Comparison of ENCODE assay signal across 15 mouse cellular contexts in genomic region chr10:90531813-90532212, GRCm38 (mm10).
DNase-seq lines count a peak whose midpoint lies in the region; ATAC-seq lines count a peak whose summit lies in the region.
"Had no signal": no experiment of that assay in that cellular context is flagged by ENCODE, and none has a peak within 500 bp of the region (broad histone marks: within the 10 kb centered on the region; RNA-seq: fewer than 3 reads in every experiment).

No protein-coding gene starts in this region.

- peaks cover 16% of the 10 kb centered on the region for H3K4me1 ChIP-seq in midbrain, embryonic 10.5 days
- no peaks in the 10 kb centered on the region for H3K4me1 ChIP-seq in midbrain, embryonic 15.5 days
- peaks cover 9% of the 10 kb centered on the region for H3K4me1 ChIP-seq in hindbrain, embryonic 13.5 days (replicated peaks)

- 24% methylated on average over 1 of the region's 1 CpGs for WGBS in midbrain, embryonic 10.5 days
- 5% methylated on average over 1 of the region's 1 CpGs for WGBS in midbrain, embryonic 15.5 days
- WGBS in hindbrain, embryonic 13.5 days: 5% methylated on average over 1 of the region's 1 CpGs

- H3K9me3 ChIP-seq in midbrain, embryonic 10.5 days (replicated peaks): no peaks in the 10 kb centered on the region
- H3K9me3 ChIP-seq in midbrain, embryonic 15.5 days: no peaks in the 10 kb centered on the region
- H3K9me3 ChIP-seq in hindbrain, embryonic 13.5 days: no peaks in the 10 kb centered on the region

- no peaks in the 10 kb centered on the region for H3K27me3 ChIP-seq in midbrain, embryonic 10.5 days (ENCODE audit: low read depth, poor library complexity, severe bottlenecking)
- H3K27me3 ChIP-seq in midbrain, embryonic 15.5 days (replicated peaks): no peaks in the 10 kb centered on the region
- no peaks in the 10 kb centered on the region for H3K27me3 ChIP-seq in hindbrain, embryonic 13.5 days

- DNase-seq in midbrain, embryonic 10.5 days (ENCODE audit: low spot score): peak; percentile 30
- DNase-seq in R1 (ENCODE audit: low read depth, low spot score): peak; percentile 71
- peak; percentile 36 for DNase-seq in retina, embryonic 14.5 days (ENCODE audit: low spot score)
- no peak for DNase-seq in urinary bladder, postnatal 36 days (ENCODE audit: low spot score in 2 of 2)
- DNase-seq in spleen, postnatal 14 days (ENCODE audit: low spot score in 2 of 2): no peak
- DNase-seq: cerebellum, postnatal 36 days; gastrocnemius, postnatal 10 days; heart, postnatal 10 days; lung, postnatal 14 days; right cerebral cortex, postnatal 14 days; thymus, postnatal 4 days had no signal

- H3K4me3 ChIP-seq in midbrain, embryonic 10.5 days: no peak overlapping the region
- H3K4me3 ChIP-seq in midbrain, embryonic 15.5 days: no peak overlapping the region
- no peak overlapping the region for H3K4me3 ChIP-seq in hindbrain, embryonic 13.5 days
- H3K4me3 ChIP-seq: layer of hippocampus, adult 2 months had no signal

- H3K4me2 ChIP-seq in midbrain, embryonic 15.5 days: no peak overlapping the region
- no peak overlapping the region for H3K4me2 ChIP-seq in hindbrain, embryonic 13.5 days

- no peak for ATAC-seq in midbrain, embryonic 15.5 days (replicated peaks)
- ATAC-seq in hindbrain, embryonic 13.5 days (ENCODE audit: low FRiP score): peak; percentile 61; the same call in 1 of the 2 replicates
- ATAC-seq: forebrain, embryonic 16.5 days had no signal

- H3K36me3 ChIP-seq in midbrain, embryonic 10.5 days: no peaks in the 10 kb centered on the region
- H3K36me3 ChIP-seq in midbrain, embryonic 15.5 days (replicated peaks): no peaks in the 10 kb centered on the region
- H3K36me3 ChIP-seq in hindbrain, embryonic 13.5 days: no peaks in the 10 kb centered on the region

- no peak overlapping the region for H3K9ac ChIP-seq in midbrain, embryonic 15.5 days
- no peak overlapping the region for H3K9ac ChIP-seq in hindbrain, embryonic 13.5 days

- H3K27ac ChIP-seq in midbrain, embryonic 10.5 days (replicated peaks): peak overlapping the region; percentile 70
- H3K27ac ChIP-seq in midbrain, embryonic 15.5 days: no peak overlapping the region
- H3K27ac ChIP-seq in hindbrain, embryonic 13.5 days: no peak overlapping the region
- H3K27ac ChIP-seq: layer of hippocampus, adult 2 months had no signal

Comparison
In these comparisons a context has a peak if more than half of its experiments do, and no peak if none do; other contexts are left out.
1. DNase-seq: peak in midbrain, embryonic 10.5 days (single experiment), R1 (single experiment) and retina, embryonic 14.5 days (single experiment); none in urinary bladder, postnatal 36 days (0 of 2) and spleen, postnatal 14 days (0 of 2).